Mouse (Mus musculus) olfactory bulb, adult 2 months (tissue): ENCODE data around the gene Notch4.

Source experiments
- CTCF ChIP-seq: fragments of 200-500 bp; IDR thresholded peaks from 2 replicates; pipeline ENCODE4 v1.5.1; 2012; ENCODE audit warnings: low read depth, mild to moderate bottlenecking, low read length, moderate library complexity; ENCODE audit not compliant: insufficient read depth
- POLR2A ChIP-seq: fragments of 200-500 bp; IDR thresholded peaks from 2 replicates; pipeline ENCODE4 v1.6.1; 2012; ENCODE audit warnings: mild to moderate bottlenecking, low read depth, low read length, moderate library complexity; ENCODE audit not compliant: insufficient read depth

GRCm38 (mm10) chr17:34517795-34518194 lies 46.3 kb upstream of the Notch4 start:
- TF ChIP-seq CTCF (no peak), POLR2A (no peak)
